Comparison of ENCODE assay signal across 9 mouse cellular contexts in the genomic region with DNA sequence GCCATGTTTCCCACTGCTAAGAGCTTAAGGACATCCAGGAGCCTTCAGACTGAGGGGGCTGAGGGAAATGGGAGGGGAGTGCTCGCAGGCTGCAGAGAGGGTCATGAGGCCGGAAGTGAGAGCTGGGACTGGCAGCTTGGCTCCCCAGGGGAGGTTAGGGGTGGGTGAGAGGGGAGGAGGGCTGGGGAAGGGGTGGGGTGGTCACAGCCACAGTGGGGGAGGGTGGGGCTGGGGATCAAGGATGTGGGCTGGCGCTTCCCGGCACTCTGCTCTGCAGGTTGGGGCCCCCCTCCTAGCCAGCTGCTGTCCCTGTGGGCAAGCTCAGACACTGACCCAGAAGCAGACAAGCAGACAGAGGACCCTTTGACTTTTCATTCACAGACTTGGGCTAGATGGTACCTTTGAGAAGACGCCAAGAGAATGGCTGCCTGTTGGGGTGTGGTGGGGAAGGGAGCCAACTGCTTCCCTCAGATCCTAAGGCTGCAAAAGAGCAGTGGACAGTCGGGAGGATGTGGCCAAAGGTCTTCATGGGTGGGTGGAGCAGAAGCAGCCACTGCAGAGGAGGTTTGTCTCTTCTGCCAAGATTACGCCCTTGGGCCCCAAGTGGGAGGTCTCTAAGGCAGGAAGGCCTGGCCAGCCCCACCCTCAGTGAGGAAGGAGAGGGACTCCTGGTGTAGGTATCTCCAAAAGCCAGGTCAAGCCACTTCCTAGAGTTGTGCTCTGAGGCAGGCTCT. TPM values are rescaled to one million over a fixed set of nuclear protein-coding genes. Genes with fewer than 3 reads are reported as not detected.
DNase-seq lines count a peak whose midpoint lies in the region; ATAC-seq and TF ChIP-seq lines count a peak whose summit lies in the region.
"Had no signal": no experiment of that assay in that cellular context is flagged by ENCODE, and none has a peak within 500 bp of the region (broad histone marks: within the 10 kb centered on the region; RNA-seq: fewer than 3 reads in every experiment).

No protein-coding gene starts in this region.

- WGBS in liver, embryonic 14.5 days (ENCODE audit: insufficient replicate concordance) = 1% methylated on average over 7 of the region's 7 CpGs
- WGBS in olfactory bulb, adult 2 months = 36% methylated on average over 7 of the region's 7 CpGs

- peak overlapping the region; percentile 39 for H3K4me3 ChIP-seq in gastrocnemius, adult 2 months
- H3K4me3 ChIP-seq in liver, embryonic 14.5 days (ENCODE audit: insufficient read depth in 1 of 2, low read depth in 2 of 2, low read length in 2 of 2) = peak overlapping the region; percentile 34 to 39
- H3K4me3 ChIP-seq in olfactory bulb, adult 2 months (ENCODE audit: insufficient read depth, low read depth, low read length) = no peak overlapping the region

- no peaks in the 10 kb centered on the region for H3K27me3 ChIP-seq in Patski
- no peaks in the 10 kb centered on the region for H3K27me3 ChIP-seq in liver, embryonic 14.5 days (ENCODE audit: control insufficient read depth, insufficient read depth, low read length)

- peak overlapping the region; percentile 94 for H3K27ac ChIP-seq in gastrocnemius, adult 2 months
- H3K27ac ChIP-seq in liver, embryonic 14.5 days = peak overlapping the region; percentile 96
- H3K27ac ChIP-seq in olfactory bulb, adult 2 months (ENCODE audit: insufficient read depth, low read depth, low read length) = peak overlapping the region; percentile 21; the same call in 1 of the 2 replicates
- H3K27ac ChIP-seq: macrophage had no signal

- intact Hi-C loops in gastrocnemius, adult 2 months (cut with DNase I) = no loop called here

- peak; percentile 67 for ATAC-seq in CD4-positive, CD25-positive, alpha-beta regulatory T cell, adult 4 months
- ATAC-seq in Patski = peak; percentile 66
- ATAC-seq in inflammation-experienced regulatory T-cells, adult 6 months = peak; percentile 49
- ATAC-seq in liver, embryonic 14.5 days (ENCODE audit: insufficient read depth) = peak; percentile 85

- CTCF ChIA-PET in Patski (lab: Charles Lee) = interaction anchor here (1.4 to 2.0 kb wide), 2 partner anchors 10 to 33 kb away, joined by 3 to 6 read pairs; no protein-coding TSS in a partner anchor

- no peak for TF ChIP-seq EP300 in liver, embryonic 14.5 days (IDR thresholded peaks at IDR 0.05; ENCODE audit: low read depth)

- DNase-seq in Patski (ENCODE audit: low read depth, low spot score) = peak; percentile 57
- DNase-seq in gastrocnemius, adult 2 months = peak; percentile 83
- DNase-seq in liver, embryonic 14.5 days (ENCODE audit: low read depth in 3 of 3, low spot score in 3 of 3) = peak; percentile 67 to 75 (median 72)
- DNase-seq in layer of hippocampus, postnatal 10 days (ENCODE audit: low spot score in 2 of 2) = no peak
- DNase-seq in left cerebral cortex, adult 8-10 months (ENCODE audit: low spot score in 2 of 2) = no peak

- POLR2A ChIA-PET in Patski (lab: Charles Lee) = interaction anchor here (0.6 to 3.6 kb wide), 7 partner anchors 11 to 50 kb away, joined by 3 to 30 read pairs (median 4); partner anchors contain the start of gene Ahdc1

- no peak for TF ChIP-seq POLR2A in olfactory bulb, adult 2 months (IDR thresholded peaks at IDR 0.05; ENCODE audit: insufficient read depth, low read depth, low read length)

- peak overlapping the region; percentile 75 for H3K4me2 ChIP-seq in liver, embryonic 14.5 days (ENCODE audit: low read depth)

- in situ Hi-C loops in Patski (cut with MboI; ENCODE audit: low pct_unique_long_range_greater_than_20kb) = loop anchor here (5.0 kb wide), 1 partner anchor 45 kb away; the partner anchor contains the start of gene Ahdc1

- H3K36me3 ChIP-seq in liver, embryonic 14.5 days (replicated peaks; ENCODE audit: control insufficient read depth, insufficient read depth, low read depth) = no peaks in the 10 kb centered on the region; the same call in 1 of the 2 replicates

- peak overlapping the region; percentile 44 for H3K9ac ChIP-seq in liver, embryonic 14.5 days (replicated peaks)

- TF ChIP-seq CTCF in Patski (IDR thresholded peaks at IDR 0.05) = no peak
- TF ChIP-seq CTCF in gastrocnemius, adult 2 months (IDR thresholded peaks at IDR 0.05) = no peak
- no peak for TF ChIP-seq CTCF in liver, embryonic 14.5 days (IDR thresholded peaks at IDR 0.05; ENCODE audit: low read depth)
- no peak for TF ChIP-seq CTCF in olfactory bulb, adult 2 months (IDR thresholded peaks at IDR 0.05; ENCODE audit: insufficient read depth, low read depth, low read length)

- H3K4me1 ChIP-seq in liver, embryonic 14.5 days (replicated peaks; ENCODE audit: control insufficient read depth in 2 of 2, insufficient read depth in 2 of 2, low read length in 1 of 2) = peaks cover 38 to 40% of the 10 kb centered on the region in 2 experiments
- peaks cover 43% of the 10 kb centered on the region for H3K4me1 ChIP-seq in olfactory bulb, adult 2 months (ENCODE audit: control insufficient read depth, insufficient read depth, low read length)

- H3K9me3 ChIP-seq in liver, embryonic 14.5 days (ENCODE audit: control insufficient read depth, low read length) = no peaks in the 10 kb centered on the region

RNA-seq across cellular contexts. Expression of gene Ahdc1, which starts 46.5 kb away (rescaled TPM):
- 1 to 10 TPM; 2.6 to 3.7 TPM for polyA plus RNA-seq in CD4-positive, CD25-positive, alpha-beta regulatory T cell, adult 4 months (2017; shearing (Covaris generic))
- 25.6 TPM for polyA plus RNA-seq in Patski (2021)
- 10 to 100 TPM; 30.2 to 55.1 TPM for total RNA-seq in gastrocnemius, adult 2 months (2021)
- 1 to 10 TPM; 1.6 to 2.4 (median 2.4) TPM for polyA plus RNA-seq in inflammation-experienced regulatory T-cells, adult 6 months (2017; shearing (Covaris generic))
- 1.3 and 1.7 TPM in 2 replicates for polyA plus RNA-seq in liver, embryonic 14.5 days (2012; rRNA removed)
- 0.53 and 0.75 TPM in 2 replicates for polyA plus RNA-seq in liver, embryonic 14.5 days (2014; fragmentation: Nextera tagmentation; extraction: Ambion mirVana)
- polyA plus RNA-seq in olfactory bulb, adult 2 months (2012; ENCODE audit: insufficient read depth, insufficient read length, low replicate concordance, missing spikeins) = not detected in 2 replicates
- total RNA-seq in layer of hippocampus, postnatal 10 days (2021) = 100 to 1,000 TPM in 1 of 2 experiments, 10 to 100 TPM in 1; 98.1 to 103 TPM
- 100 to 1,000 TPM in 2 of 4 experiments, 10 to 100 TPM in 2; 95.7 to 104 (median 99.7) TPM for total RNA-seq in left cerebral cortex, adult 8-10 months (2022)

Comparison
In these comparisons a context has a peak if more than half of its experiments do, and no peak if none do; other contexts are left out.
1. DNase-seq: peak in Patski (single experiment), gastrocnemius, adult 2 months (single experiment) and liver, embryonic 14.5 days (3 of 3); none in layer of hippocampus, postnatal 10 days (0 of 2) and left cerebral cortex, adult 8-10 months (0 of 2).
2. H3K27ac ChIP-seq: peak in every context shown above with its lines; median percentile 96 in liver, embryonic 14.5 days; 94 in gastrocnemius, adult 2 months; 21 in olfactory bulb, adult 2 months.
3. Peak in every context shown above with its lines, with median percentiles within 50 percentile points of each other: ATAC-seq.